Mouse (Mus musculus) forebrain, embryonic 11.5 days (tissue): Measurements from ENCODE around the gene 9130230L23Rik. TPM values are rescaled to one million over a fixed set of nuclear protein-coding genes. Genes with fewer than 3 reads are reported as not detected.

Experiments used
- ATAC-seq: fragments of 200-750 bp; cut with Nextera tagmentation; replicated peaks from 2 replicates; pipeline ENCODE4 v1.8.0; 2017; ENCODE audit warnings: moderate TSS enrichment; ENCODE audit not compliant: low FRiP score
- DNase-seq: peaks from one replicate; pipeline ENCODE4 v3.0.0-alpha.2; 2017; ENCODE audit warnings: low spot score
- H3K27ac ChIP-seq: fragments of 300-500 bp; sonication (generic); 2 replicates; pipeline ENCODE4 v1.5.1; 2014; ENCODE audit warnings: low read depth, low read length
- H3K27me3 ChIP-seq: fragments of 300-500 bp; sonication (generic); 2 replicates; pipeline ENCODE4 v1.6.1; 2014; ENCODE audit warnings: mild to moderate bottlenecking, low read length, mixed read lengths; ENCODE audit not compliant: control insufficient read depth, insufficient read depth
- H3K36me3 ChIP-seq: fragments of 300-500 bp; sonication (generic); 2 replicates; pipeline ENCODE4 v1.6.1; 2014; ENCODE audit warnings: mild to moderate bottlenecking, low read length, moderate library complexity, mixed read lengths; ENCODE audit not compliant: control insufficient read depth, insufficient read depth
- H3K4me1 ChIP-seq: fragments of 300-500 bp; sonication (generic); replicated peaks from 2 replicates; pipeline ENCODE4 v1.6.1; 2014; ENCODE audit warnings: low read length, mixed read lengths; ENCODE audit not compliant: control insufficient read depth, insufficient read depth
- H3K4me2 ChIP-seq: fragments of 300-500 bp; sonication (generic); 2 replicates; pipeline ENCODE4 v1.6.1; 2014; ENCODE audit warnings: low read depth, mild to moderate bottlenecking, low read length, moderate library complexity, mixed read lengths; ENCODE audit not compliant: severe bottlenecking
- H3K4me3 ChIP-seq: fragments of 300-500 bp; sonication (generic); 2 replicates; pipeline ENCODE4 v1.5.1; 2014; ENCODE audit warnings: low read depth, low read length
- H3K9ac ChIP-seq: fragments of 300-500 bp; sonication (generic); 2 replicates; pipeline ENCODE4 v1.6.1; 2014; ENCODE audit warnings: low read length
- H3K9me3 ChIP-seq: fragments of 300-500 bp; sonication (generic); 2 replicates; pipeline ENCODE4 v1.6.1; 2016; ENCODE audit warnings: low read length, mixed read lengths; ENCODE audit not compliant: control insufficient read depth
- WGBS: fragments of 180-500 bp; shearing (Covaris S2); extraction: QIAGEN DNeasy Blood & Tissue Kit; methylation state at CpG from one replicate; pipeline ENCODE4 v1.1.7; 2014; 5-methylcytosine and 5-hydroxymethylcytosine counted together
- polyA plus RNA-seq: library from polyadenylated mRNA; unstranded; fragments of >200 nt; fragmentation: Nextera tagmentation; extraction: Ambion mirVana; gene quantifications from 2 replicates; pipeline ENCODE4 v1.2.1, GENCODE M21; 2014

The 9130230L23Rik gene
- polyA plus RNA-seq, 1 experiment from 2014 or later: 0.32 TPM

DNA sequence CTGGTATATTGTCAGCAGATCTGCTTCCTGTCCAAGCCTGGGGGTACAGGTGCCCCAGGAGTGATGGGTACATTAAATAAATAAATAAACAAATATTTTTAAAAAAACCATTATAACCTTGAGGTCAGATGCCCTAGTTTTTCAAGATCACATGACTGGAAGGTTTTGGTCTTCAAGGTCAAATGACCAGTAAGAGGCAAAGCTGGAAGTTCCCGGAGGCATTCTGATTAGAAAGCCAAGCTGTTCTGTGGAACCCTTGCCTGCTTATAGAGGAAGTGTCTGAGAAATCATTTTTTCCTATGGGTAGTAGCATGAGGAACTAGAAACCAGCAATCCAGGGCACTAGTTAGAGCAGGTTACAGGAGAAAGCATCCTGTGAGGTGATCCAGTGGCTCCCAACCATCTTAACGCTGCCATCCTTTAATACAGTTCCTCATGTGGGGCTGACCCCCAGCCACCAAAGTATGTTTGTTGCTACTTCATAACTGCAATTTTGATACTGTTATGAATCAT is 11.4 kb upstream of the 9130230L23Rik start:
- 92% methylated on average over 2 of the region's 2 CpGs for WGBS
- Histone ChIP-seq H3K36me3 (no peaks in the 10 kb centered on the region), H3K9ac (no peak overlapping the region), H3K4me2 (no peak overlapping the region), H3K4me3 (no peak overlapping the region), H3K27ac (no peak overlapping the region), H3K9me3 (no peaks in the 10 kb centered on the region), H3K27me3 (no peaks in the 10 kb centered on the region), H3K4me1 (no peaks in the 10 kb centered on the region)
- no peak for DNase-seq
- ATAC-seq: no peak

DNA sequence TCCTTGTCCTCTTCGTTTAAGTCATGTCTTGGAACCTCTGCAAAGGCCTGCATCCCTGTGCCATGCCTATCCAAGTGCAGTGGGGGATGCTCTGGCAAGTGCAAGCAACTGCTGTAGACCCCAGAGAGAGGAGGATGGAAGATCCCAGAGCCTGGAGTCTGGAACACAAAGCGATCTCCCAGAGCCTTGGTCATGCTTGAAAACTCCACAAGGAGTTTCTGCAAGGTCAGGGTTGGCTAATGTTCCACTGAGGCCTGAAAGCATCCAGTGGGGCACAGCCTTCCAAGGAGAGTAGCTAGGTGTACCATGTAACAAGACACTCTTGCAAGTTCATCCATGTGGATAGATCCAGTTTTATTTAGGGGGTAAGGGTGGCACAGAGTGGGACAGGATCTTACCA is 10.4 kb upstream of the 9130230L23Rik start:
- DNase-seq: no peak
- Histone ChIP-seq H3K4me2 (no peak overlapping the region), H3K9me3 (no peaks in the 10 kb centered on the region), H3K27me3 (no peaks in the 10 kb centered on the region), H3K27ac (no peak overlapping the region), H3K4me1 (no peaks in the 10 kb centered on the region), H3K9ac (no peak overlapping the region), H3K36me3 (no peaks in the 10 kb centered on the region), H3K4me3 (no peak overlapping the region)
- WGBS: 82% methylated on average over 2 of the region's 2 CpGs
- ATAC-seq: no peak

DNA sequence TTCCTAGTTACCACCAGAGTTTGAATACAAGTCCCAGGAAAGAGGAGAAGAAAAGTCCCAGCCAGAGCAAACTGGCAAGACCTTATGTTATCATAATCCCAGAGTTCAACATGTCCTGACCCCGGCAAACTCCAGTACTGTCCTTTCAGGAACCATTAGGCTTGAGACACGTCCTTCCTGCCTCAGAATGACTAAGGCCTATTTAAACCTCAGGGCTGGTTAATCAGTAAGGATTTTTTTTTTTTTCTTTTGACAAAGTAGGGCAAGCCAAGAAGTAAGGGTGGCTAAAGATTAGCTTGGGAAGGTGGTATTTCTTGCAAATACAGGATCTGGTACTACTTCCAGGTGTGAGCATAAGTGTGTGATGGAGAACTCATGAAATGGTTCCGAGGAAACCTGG is 9.9 kb upstream of the 9130230L23Rik start:
- Histone ChIP-seq H3K4me2 (no peak overlapping the region), H3K9me3 (no peaks in the 10 kb centered on the region), H3K9ac (no peak overlapping the region), H3K27me3 (no peaks in the 10 kb centered on the region), H3K36me3 (no peaks in the 10 kb centered on the region), H3K4me1 (no peaks in the 10 kb centered on the region), H3K27ac (no peak overlapping the region), H3K4me3 (no peak overlapping the region)
- DNase-seq (no peak), ATAC-seq (no peak)
- WGBS: 81% methylated on average over 3 of the region's 3 CpGs

GRCm38 (mm10) chr5:66008245-66008967 is 4.3 kb upstream of the 9130230L23Rik start:
- H3K9me3 ChIP-seq: no peaks in the 10 kb centered on the region
- no peak overlapping the region for H3K4me2 ChIP-seq
- H3K27ac ChIP-seq: no peak overlapping the region
- H3K4me1 ChIP-seq: no peaks in the 10 kb centered on the region
- no peak overlapping the region for H3K9ac ChIP-seq
- no peaks in the 10 kb centered on the region for H3K36me3 ChIP-seq
- DNase-seq (no peak), ATAC-seq (no peak)
- 91% methylated on average over 15 of the region's 15 CpGs for WGBS
- H3K27me3 ChIP-seq: no peaks in the 10 kb centered on the region
- no peak overlapping the region for H3K4me3 ChIP-seq

DNA sequence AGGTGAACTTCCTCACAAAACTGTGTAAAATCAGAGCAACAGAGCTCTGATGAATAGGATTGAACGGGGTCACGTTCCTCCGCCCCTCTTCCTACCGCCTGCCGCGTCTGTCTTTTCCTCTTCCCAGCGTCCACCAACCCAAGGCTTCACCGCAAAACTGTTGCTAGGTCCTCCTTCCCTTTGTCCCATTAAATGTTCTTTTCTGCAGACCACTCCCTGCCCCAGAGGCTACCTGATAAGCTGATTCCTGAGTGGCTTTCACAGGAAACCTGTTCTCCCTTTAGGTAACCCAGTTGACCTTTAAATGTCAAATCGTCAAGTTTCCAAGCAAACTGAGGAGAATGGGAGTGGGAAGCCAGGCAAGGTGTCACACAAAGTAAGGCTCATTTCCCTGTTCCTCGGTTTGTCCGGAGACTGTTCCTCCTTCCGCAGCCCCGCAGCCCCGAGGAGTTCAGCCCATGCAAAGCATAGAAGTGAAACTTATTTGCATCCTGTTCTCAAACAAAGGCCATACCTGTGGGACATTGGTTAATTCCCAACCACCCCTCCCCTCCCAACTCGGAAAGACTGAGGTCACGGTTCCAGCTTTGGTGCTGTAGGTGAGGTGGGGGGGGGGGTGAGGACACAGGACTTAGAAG is 1.1 kb upstream of the 9130230L23Rik start:
- Histone ChIP-seq H3K27me3 (no peaks in the 10 kb centered on the region), H3K4me3 (no peak overlapping the region), H3K36me3 (no peaks in the 10 kb centered on the region), H3K4me1 (no peaks in the 10 kb centered on the region), H3K9me3 (no peaks in the 10 kb centered on the region), H3K4me2 (no peak overlapping the region), H3K9ac (no peak overlapping the region), H3K27ac (no peak overlapping the region)
- WGBS: 45% methylated on average over 16 of the region's 16 CpGs
- ATAC-seq: no peak
- DNase-seq: peak; percentile 28

- no peaks in the 10 kb centered on the region for H3K4me1 ChIP-seq
- H3K9ac ChIP-seq: no peak overlapping the region
- no peaks in the 10 kb centered on the region for H3K27me3 ChIP-seq
- H3K4me2 ChIP-seq: no peak overlapping the region
- H3K36me3 ChIP-seq: no peaks in the 10 kb centered on the region
- no peak for ATAC-seq
- no peak overlapping the region for H3K27ac ChIP-seq
- H3K9me3 ChIP-seq: no peaks in the 10 kb centered on the region
- peak; percentile 30 for DNase-seq
- WGBS: 82% methylated on average over 5 of the region's 5 CpGs
- no peak overlapping the region for H3K4me3 ChIP-seq
These were observed 2.9 kb downstream of the 9130230L23Rik start for GRCm38 (mm10) chr5:66001232-66001631.

- no peak for DNase-seq
- Histone ChIP-seq H3K4me3 (no peak overlapping the region), H3K9me3 (no peaks in the 10 kb centered on the region), H3K4me1 (no peaks in the 10 kb centered on the region), H3K4me2 (no peak overlapping the region), H3K36me3 (no peaks in the 10 kb centered on the region), H3K27me3 (no peaks in the 10 kb centered on the region), H3K9ac (no peak overlapping the region), H3K27ac (no peak overlapping the region)
- ATAC-seq: no peak
- WGBS: 82% methylated on average over 6 of the region's 6 CpGs
These were observed 3.4 kb downstream of the 9130230L23Rik start for GRCm38 (mm10) chr5:66000567-66001125.

GRCm38 (mm10) chr5:66000074-66000473 is 4.0 kb downstream of the 9130230L23Rik start:
- H3K9ac ChIP-seq: no peak overlapping the region
- H3K4me2 ChIP-seq: no peak overlapping the region
- no peaks in the 10 kb centered on the region for H3K9me3 ChIP-seq
- 85% methylated on average over 7 of the region's 7 CpGs for WGBS
- ATAC-seq: no peak
- H3K27ac ChIP-seq: no peak overlapping the region
- peak; percentile 31 for DNase-seq
- no peaks in the 10 kb centered on the region for H3K4me1 ChIP-seq
- H3K27me3 ChIP-seq: no peaks in the 10 kb centered on the region
- no peaks in the 10 kb centered on the region for H3K36me3 ChIP-seq
- H3K4me3 ChIP-seq: no peak overlapping the region
